Mouse (Mus musculus): ENCODE results near the gene Il2ra. TPM values are rescaled to one million over a fixed set of nuclear protein-coding genes. Genes with fewer than 3 reads are reported as not detected.
"Not testable (repeated sequence)": the region's sequence is repeated elsewhere in the genome, so short reads cannot be mapped to it uniquely, and the experiment has no call there.

The Il2ra gene
- not detected in 2 replicates for polyA plus RNA-seq (2014; fragmentation: Nextera tagmentation; extraction: Ambion mirVana)

DNA sequence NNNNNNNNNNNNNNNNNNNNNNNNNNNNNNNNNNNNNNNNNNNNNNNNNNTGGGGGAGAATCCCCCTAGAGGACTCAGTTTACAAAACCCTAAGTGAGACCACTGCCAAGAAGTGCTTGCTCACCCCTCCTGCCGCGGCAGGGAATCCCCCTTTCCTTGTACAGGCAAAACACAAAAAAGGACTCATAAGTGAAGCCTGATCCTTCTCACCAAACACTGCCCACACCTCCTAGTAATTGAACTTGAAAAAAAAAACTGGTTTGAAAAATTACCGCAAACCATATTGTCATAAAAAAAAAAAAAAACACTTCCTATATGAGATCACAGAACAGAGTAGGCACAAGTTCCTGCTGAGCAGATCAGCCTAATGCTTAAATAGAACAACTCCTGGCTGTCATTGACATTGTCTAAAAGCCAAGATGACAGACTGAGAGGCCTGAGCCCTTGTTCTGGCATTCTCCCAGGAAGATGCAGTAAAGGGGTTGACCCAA lies at the start of gene Il2ra:
Il2ra (plus strand) TSS at position 357 of the 491 bp plus-strand sequence.
- no peaks in the 10 kb centered on the region for H3K4me1 ChIP-seq (replicated peaks; ENCODE audit: control insufficient read depth, insufficient read depth, low read length)
- no peak within 1 kb of the TSS for H3K4me2 ChIP-seq (ENCODE audit: low read length)
- no peak within 1 kb of the TSS for H3K9ac ChIP-seq (ENCODE audit: low read length)
- H3K9me3 ChIP-seq (ENCODE audit: control insufficient read depth, low read length) = no peaks in the 10 kb centered on the region
- no peaks in the 10 kb centered on the region for H3K27me3 ChIP-seq (replicated peaks; ENCODE audit: control insufficient read depth, insufficient read depth, low read length)
- H3K27ac ChIP-seq (ENCODE audit: low read depth) = no peak within 1 kb of the TSS
- no peak for ATAC-seq (replicated peaks; ENCODE audit: low FRiP score, low TSS enrichment, low read depth)
- no peak for DNase-seq (ENCODE audit: low spot score)
- no peaks in the 10 kb centered on the region for H3K36me3 ChIP-seq (ENCODE audit: control insufficient read depth, insufficient read depth, low read length)
- 86% methylated on average over 3 of the region's 3 CpGs for WGBS
- H3K4me3 ChIP-seq (ENCODE audit: low read depth, low read length) = no peak within 1 kb of the TSS

DNA sequence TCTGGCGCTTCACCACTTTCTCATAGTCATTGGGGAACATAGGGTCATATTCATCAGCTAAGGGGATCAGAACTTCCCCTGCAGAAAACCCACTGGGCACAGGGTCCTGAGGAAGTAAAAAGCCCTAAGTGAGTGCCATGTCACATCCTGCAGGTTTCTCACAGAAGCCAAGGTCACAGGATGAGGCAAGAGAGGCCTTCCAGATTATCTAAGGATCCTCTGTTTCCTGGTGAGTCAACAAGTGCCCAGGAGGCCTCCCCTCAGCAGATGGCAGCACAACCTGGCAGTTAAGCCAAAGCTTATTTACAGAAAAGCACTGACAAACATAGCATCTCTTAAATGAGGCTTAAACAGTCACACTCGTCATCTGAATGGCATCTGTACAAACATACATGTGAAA lies 45.9 kb upstream of the Il2ra start:
- H3K9me3 ChIP-seq (ENCODE audit: control insufficient read depth, low read length) = no peaks in the 10 kb centered on the region
- WGBS = 91% methylated on average over 2 of the region's 2 CpGs

DNA sequence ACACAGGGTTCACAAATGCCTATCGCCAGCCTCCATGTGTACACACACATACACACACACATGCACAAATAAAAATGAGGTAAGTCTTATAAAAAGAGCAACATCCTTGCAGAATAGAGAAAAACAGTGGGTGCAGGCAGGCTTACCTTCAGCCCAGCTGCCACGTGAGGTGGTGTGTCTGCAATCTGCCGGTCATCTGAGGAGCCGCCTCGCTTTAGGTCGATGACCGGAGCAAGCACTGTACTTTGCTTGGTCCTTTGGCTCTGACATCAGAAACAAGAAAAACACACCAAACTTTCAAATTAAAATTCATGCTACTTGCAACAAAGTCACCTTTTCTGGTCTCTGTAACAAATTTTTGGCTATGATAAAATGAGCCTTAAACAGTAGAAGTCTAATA lies 44.7 kb upstream of the Il2ra start:
- H3K9me3 ChIP-seq (ENCODE audit: control insufficient read depth, low read length) = no peaks in the 10 kb centered on the region

More for the DNA sequence above, 45.9 kb upstream of the Il2ra start:
- H3K4me1 ChIP-seq (replicated peaks; ENCODE audit: control insufficient read depth, insufficient read depth, low read length) = peaks cover 4% of the 10 kb centered on the region; the same call in 1 of the 2 replicates
- no peak overlapping the region for H3K9ac ChIP-seq (ENCODE audit: low read length)
- H3K27ac ChIP-seq (ENCODE audit: low read depth) = no peak overlapping the region
- no peak overlapping the region for H3K4me3 ChIP-seq (ENCODE audit: low read depth, low read length)
- DNase-seq (ENCODE audit: low spot score) = no peak
- no peak for ATAC-seq (replicated peaks; ENCODE audit: low FRiP score, low TSS enrichment, low read depth)
- H3K4me2 ChIP-seq (ENCODE audit: low read length) = no peak overlapping the region
- peaks cover 78% of the 10 kb centered on the region for H3K36me3 ChIP-seq (ENCODE audit: control insufficient read depth, insufficient read depth, low read length)
- no peaks in the 10 kb centered on the region for H3K27me3 ChIP-seq (replicated peaks; ENCODE audit: control insufficient read depth, insufficient read depth, low read length)

DNA sequence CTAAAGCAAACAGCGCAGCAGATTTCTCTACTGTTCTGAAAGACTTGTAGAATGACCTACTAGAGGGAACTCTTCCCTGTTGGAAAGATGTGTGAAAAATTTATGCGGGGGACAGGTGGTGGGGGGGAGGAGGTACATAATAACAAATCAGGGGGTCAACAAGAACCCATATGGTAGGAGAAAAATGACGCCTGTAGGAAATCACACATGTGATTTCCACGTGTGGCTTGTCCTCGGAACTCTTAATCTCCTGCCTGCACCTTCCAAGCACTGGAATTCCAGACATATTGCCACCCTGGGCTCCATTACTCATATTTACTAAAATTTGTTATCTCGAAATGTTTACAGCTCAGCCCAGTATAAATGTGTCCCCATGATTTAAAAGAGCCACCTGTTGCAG lies 40.8 kb upstream of the Il2ra start:
- no peak overlapping the region for H3K27ac ChIP-seq (ENCODE audit: low read depth)
- DNase-seq (ENCODE audit: low spot score) (no peak), ATAC-seq (replicated peaks; ENCODE audit: low FRiP score, low TSS enrichment, low read depth) (no peak)
- H3K27me3 ChIP-seq (replicated peaks; ENCODE audit: control insufficient read depth, insufficient read depth, low read length) = no peaks in the 10 kb centered on the region
- peak overlapping the region; percentile 85 for H3K4me2 ChIP-seq (ENCODE audit: low read length)
- peak overlapping the region; percentile 93 for H3K4me3 ChIP-seq (ENCODE audit: low read depth, low read length)
- H3K9me3 ChIP-seq (ENCODE audit: control insufficient read depth, low read length) = no peaks in the 10 kb centered on the region
- 81% methylated on average over 6 of the region's 6 CpGs for WGBS
- H3K36me3 ChIP-seq (ENCODE audit: control insufficient read depth, insufficient read depth, low read length) = peaks cover 37% of the 10 kb centered on the region
- H3K4me1 ChIP-seq (replicated peaks; ENCODE audit: control insufficient read depth, insufficient read depth, low read length) = peaks cover 9% of the 10 kb centered on the region
- peak overlapping the region; percentile 96 for H3K9ac ChIP-seq (ENCODE audit: low read length)

More for the DNA sequence above, 44.7 kb upstream of the Il2ra start:
- H3K27me3 ChIP-seq (replicated peaks; ENCODE audit: control insufficient read depth, insufficient read depth, low read length) = no peaks in the 10 kb centered on the region
- no peak for ATAC-seq (replicated peaks; ENCODE audit: low FRiP score, low TSS enrichment, low read depth)
- H3K4me3 ChIP-seq (ENCODE audit: low read depth, low read length) = no peak overlapping the region
- H3K4me1 ChIP-seq (replicated peaks; ENCODE audit: control insufficient read depth, insufficient read depth, low read length) = peaks cover 9% of the 10 kb centered on the region
- WGBS = 95% methylated on average over 7 of the region's 7 CpGs
- H3K36me3 ChIP-seq (ENCODE audit: control insufficient read depth, insufficient read depth, low read length) = peaks cover 66% of the 10 kb centered on the region
- H3K9ac ChIP-seq (ENCODE audit: low read length) = no peak overlapping the region
- DNase-seq (ENCODE audit: low spot score) = no peak
- H3K4me2 ChIP-seq (ENCODE audit: low read length) = no peak overlapping the region
- H3K27ac ChIP-seq (ENCODE audit: low read depth) = no peak overlapping the region

DNA sequence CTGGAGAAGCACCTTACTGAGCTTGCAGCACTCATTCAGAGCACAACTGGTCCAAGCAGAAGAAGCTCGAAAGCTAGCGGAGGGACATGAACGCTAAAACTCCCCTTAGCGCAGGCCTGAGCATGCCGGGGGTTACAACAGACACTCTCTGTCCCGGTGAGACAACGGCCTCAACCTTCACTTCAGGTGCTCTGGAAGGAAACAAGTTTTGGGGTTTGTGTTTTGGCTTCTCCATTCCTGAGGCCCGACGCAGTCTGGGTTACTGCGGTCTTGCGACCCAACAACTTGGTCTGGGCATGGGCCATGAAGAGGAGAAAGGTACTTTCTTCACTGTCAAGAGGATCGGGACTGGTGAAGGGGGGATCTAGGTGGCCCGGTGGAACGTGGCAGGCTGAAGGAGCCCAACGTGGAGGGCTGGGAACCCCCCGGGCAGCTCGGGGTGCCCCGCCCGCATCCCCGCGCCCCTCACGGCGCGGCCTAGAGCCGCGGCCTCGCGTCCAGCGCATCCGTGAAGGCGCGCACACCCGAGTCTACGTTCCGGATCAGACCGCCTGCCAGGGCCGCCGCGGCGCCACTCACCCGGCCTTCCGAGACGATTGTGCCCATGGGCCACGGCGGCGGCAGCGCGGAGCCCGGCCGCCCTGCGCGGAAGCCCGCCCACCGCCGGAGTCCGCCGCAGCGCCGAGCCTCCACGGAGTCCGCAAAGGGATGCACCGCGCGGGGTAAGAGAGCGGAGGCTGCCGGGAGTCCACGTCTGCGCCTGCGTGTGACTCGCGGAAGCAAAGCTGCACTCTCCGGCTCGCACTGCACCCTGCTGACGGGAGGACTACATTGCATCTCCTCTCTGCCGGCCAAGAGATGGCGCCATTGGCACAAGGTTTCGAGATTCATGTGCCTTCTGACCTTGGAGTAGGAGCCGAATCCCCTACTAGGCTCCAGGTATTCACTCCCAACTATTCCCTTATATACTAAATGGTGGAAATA lies 39.8 kb upstream of the Il2ra start:
- H3K27me3 ChIP-seq (replicated peaks; ENCODE audit: control insufficient read depth, insufficient read depth, low read length) = no peaks in the 10 kb centered on the region
- ATAC-seq (replicated peaks; ENCODE audit: low FRiP score, low TSS enrichment, low read depth) (peak; percentile 98), DNase-seq (ENCODE audit: low spot score) (peak; percentile 98)
- H3K4me3 ChIP-seq (ENCODE audit: low read depth, low read length) = peak overlapping the region; percentile 93
- peak overlapping the region; percentile 96 for H3K9ac ChIP-seq (ENCODE audit: low read length)
- peak overlapping the region; percentile 85 for H3K4me2 ChIP-seq (ENCODE audit: low read length)
- peaks cover 27% of the 10 kb centered on the region for H3K36me3 ChIP-seq (ENCODE audit: control insufficient read depth, insufficient read depth, low read length)
- H3K27ac ChIP-seq (ENCODE audit: low read depth) = peak overlapping the region; percentile 70
- peaks cover 9% of the 10 kb centered on the region for H3K4me1 ChIP-seq (replicated peaks; ENCODE audit: control insufficient read depth, insufficient read depth, low read length)
- WGBS = under 1% methylated on average over 78 of the region's 78 CpGs
- no peaks in the 10 kb centered on the region for H3K9me3 ChIP-seq (ENCODE audit: control insufficient read depth, low read length)

DNA sequence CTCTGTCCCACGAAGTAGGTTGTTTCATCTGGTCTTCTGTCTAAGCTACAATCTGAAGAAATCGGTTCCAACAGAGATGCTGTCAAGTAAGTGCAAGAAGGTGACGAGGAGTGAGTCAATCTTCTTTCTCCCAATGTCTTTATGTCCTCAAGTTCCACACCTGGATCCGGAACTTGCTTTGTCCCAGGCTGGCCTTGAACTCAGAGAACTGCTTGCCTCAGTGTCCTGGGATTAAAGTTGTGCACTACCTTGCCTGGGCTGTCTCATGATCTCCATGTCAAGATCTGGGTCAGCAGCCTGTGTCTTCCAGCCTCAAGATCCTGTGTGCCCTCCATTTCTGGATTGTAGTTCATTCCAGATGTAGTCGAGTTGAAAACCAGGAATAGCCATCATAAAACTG lies 38.6 kb upstream of the Il2ra start, which contains the start of gene Rbm17:
Rbm17 (minus strand) TSS at position 101 of the 400 bp plus-strand sequence.
- Histone ChIP-seq H3K9ac (ENCODE audit: low read length) (peak within 1 kb of the TSS; percentile 96), H3K9me3 (ENCODE audit: control insufficient read depth, low read length) (no peaks in the 10 kb centered on the region), H3K27ac (ENCODE audit: low read depth) (peak within 1 kb of the TSS; percentile 70), H3K4me1 (replicated peaks; ENCODE audit: control insufficient read depth, insufficient read depth, low read length) (peaks cover 9% of the 10 kb centered on the region), H3K4me3 (ENCODE audit: low read depth, low read length) (peak within 1 kb of the TSS; percentile 93), H3K36me3 (ENCODE audit: control insufficient read depth, insufficient read depth, low read length) (peaks cover 14% of the 10 kb centered on the region), H3K27me3 (replicated peaks; ENCODE audit: control insufficient read depth, insufficient read depth, low read length) (no peaks in the 10 kb centered on the region), H3K4me2 (ENCODE audit: low read length) (peak within 1 kb of the TSS; percentile 85; the same call in 1 of the 2 replicates)
- no peak for ATAC-seq (replicated peaks; ENCODE audit: low FRiP score, low TSS enrichment, low read depth)
- WGBS = 84% methylated on average over 5 of the region's 5 CpGs
- DNase-seq (ENCODE audit: low spot score) = no peak

DNA sequence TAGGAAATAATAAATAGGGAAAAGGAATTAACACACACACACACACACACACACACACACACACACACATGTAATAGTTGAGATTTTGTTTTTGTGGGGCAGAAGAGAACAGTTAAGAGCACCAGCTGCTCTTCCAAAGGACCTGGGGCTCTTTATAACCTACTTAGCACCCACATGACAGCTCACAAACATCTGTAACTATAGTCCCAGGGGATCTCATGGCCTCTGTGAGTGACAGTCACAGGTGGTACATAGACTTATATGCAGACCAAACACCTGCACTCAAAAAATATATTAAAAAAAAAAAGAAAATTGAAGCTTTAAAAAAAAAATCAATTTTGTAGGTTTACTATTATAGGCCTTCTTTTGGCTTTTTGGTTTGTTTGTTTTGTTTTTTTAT lies 37.7 kb upstream of the Il2ra start:
- DNase-seq (ENCODE audit: low spot score) (no peak), ATAC-seq (replicated peaks; ENCODE audit: low FRiP score, low TSS enrichment, low read depth) (no peak)
- Histone ChIP-seq H3K9me3 (ENCODE audit: control insufficient read depth, low read length) (no peaks in the 10 kb centered on the region), H3K36me3 (ENCODE audit: control insufficient read depth, insufficient read depth, low read length) (peaks cover 9% of the 10 kb centered on the region), H3K27me3 (replicated peaks; ENCODE audit: control insufficient read depth, insufficient read depth, low read length) (no peaks in the 10 kb centered on the region), H3K27ac (ENCODE audit: low read depth) (no peak overlapping the region), H3K4me3 (ENCODE audit: low read depth, low read length) (no peak overlapping the region), H3K9ac (ENCODE audit: low read length) (no peak overlapping the region), H3K4me1 (replicated peaks; ENCODE audit: control insufficient read depth, insufficient read depth, low read length) (peaks cover 9% of the 10 kb centered on the region), H3K4me2 (ENCODE audit: low read length) (no peak overlapping the region)

DNA sequence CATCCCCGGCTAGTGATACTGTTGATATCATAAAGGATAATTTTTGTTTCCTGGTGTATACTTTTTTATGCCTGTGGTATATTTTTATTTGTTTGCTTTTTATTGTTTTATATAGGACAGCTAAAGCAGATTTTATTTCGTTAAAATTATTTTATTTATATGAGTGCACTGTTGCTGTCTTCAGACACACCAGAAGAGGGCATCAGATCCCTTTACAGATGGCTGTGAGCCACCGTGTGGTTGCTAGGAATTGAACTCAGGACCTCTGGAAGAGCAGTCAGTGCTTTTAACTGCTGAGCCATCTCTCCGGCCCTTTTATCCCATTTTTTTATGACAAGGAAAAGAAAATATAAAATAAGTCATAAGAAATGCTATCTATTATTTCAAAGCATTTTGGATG lies 35.9 kb upstream of the Il2ra start:
- not testable (repeated sequence) for H3K36me3 ChIP-seq (ENCODE audit: control insufficient read depth, insufficient read depth, low read length)

More for the DNA sequence above, 35.9 kb upstream of the Il2ra start:
- H3K9ac ChIP-seq (ENCODE audit: low read length); H3K27me3 ChIP-seq (replicated peaks; ENCODE audit: control insufficient read depth, insufficient read depth, low read length); H3K4me2 ChIP-seq (ENCODE audit: low read length); H3K4me1 ChIP-seq (replicated peaks; ENCODE audit: control insufficient read depth, insufficient read depth, low read length); DNase-seq (ENCODE audit: low spot score); H3K27ac ChIP-seq (ENCODE audit: low read depth); H3K4me3 ChIP-seq (ENCODE audit: low read depth, low read length); H3K9me3 ChIP-seq (ENCODE audit: control insufficient read depth, low read length); ATAC-seq (replicated peaks; ENCODE audit: low FRiP score, low TSS enrichment, low read depth): not testable (repeated sequence)
- 84% methylated on average over 4 of the region's 4 CpGs for WGBS

Data from intestine, embryonic 14.5 days (tissue).